Mouse (Mus musculus): ENCODE measurements at regions not wholly inside any gene's neighbourhood (a gene's known extent, or its start where the extent isn't known, plus 50 kb on each side); places are given as distances from the start of the nearest gene placed in this dataset.
A peak's percentile ranks its signal among the peaks of the same experiment; 100 is the strongest.

- Histone ChIP-seq H3K27me3 (ENCODE audit: control insufficient read depth, insufficient read depth, low read length) (no peaks in the 10 kb centered on the region), H3K4me3 (ENCODE audit: low read depth, low read length) (no peak overlapping the region), H3K27ac (ENCODE audit: low read depth, low read length) (no peak overlapping the region), H3K4me1 (replicated peaks; ENCODE audit: control insufficient read depth, insufficient read depth, low read length) (no peaks in the 10 kb centered on the region), H3K36me3 (ENCODE audit: control insufficient read depth, insufficient read depth, low read length) (no peaks in the 10 kb centered on the region), H3K9ac (ENCODE audit: low read depth, low read length) (no peak overlapping the region), H3K4me2 (replicated peaks; ENCODE audit: low read depth, low read length) (no peak overlapping the region), H3K9me3 (ENCODE audit: control insufficient read depth, low read length) (no peaks in the 10 kb centered on the region)
- ATAC-seq (ENCODE audit: low FRiP score) (peak; percentile 100), DNase-seq (ENCODE audit: low spot score) (no peak)
- WGBS: 92% methylated on average over 14 of the region's 14 CpGs
Measured at GRCm38 (mm10) chr4:80002738-80003635, 830.9 kb upstream of the Tyrp1 start.

DNA sequence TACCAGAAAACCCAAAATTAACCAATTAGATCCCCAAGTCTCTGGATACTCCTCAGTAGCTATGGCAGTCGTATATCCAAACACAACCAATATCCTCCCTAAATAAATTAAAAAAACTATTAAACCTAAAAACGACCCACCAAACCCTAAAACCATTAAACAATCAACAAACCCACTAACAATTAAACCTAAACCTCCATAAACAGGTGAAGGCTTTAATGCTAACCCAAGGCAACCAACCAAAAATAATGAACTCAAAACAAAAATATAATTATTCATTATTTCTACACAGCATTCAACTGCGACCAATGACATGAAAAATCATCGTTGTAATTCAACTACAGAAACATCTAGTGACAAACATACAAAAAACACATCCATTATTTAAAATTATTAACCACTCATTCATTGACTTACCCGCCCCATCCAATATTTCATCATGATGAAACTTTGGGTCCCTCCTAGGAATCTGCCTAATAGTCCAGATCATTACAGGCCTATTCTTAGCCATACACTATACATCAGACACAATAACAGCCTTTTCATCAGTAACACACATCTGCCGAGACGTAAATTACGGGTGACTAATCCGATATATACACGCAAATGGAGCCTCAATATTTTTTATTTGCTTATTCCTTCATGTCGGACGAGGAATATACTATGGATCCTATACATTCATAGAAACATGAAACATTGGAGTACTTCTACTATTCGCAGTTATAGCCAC is 830.1 kb upstream of the Tyrp1 start:
- no peaks in the 10 kb centered on the region for H3K4me1 ChIP-seq (replicated peaks; ENCODE audit: control insufficient read depth, insufficient read depth, low read length)
- ATAC-seq (ENCODE audit: low FRiP score): peak; percentile 89
- no peaks in the 10 kb centered on the region for H3K27me3 ChIP-seq (ENCODE audit: control insufficient read depth, insufficient read depth, low read length)
- H3K9me3 ChIP-seq (ENCODE audit: control insufficient read depth, low read length): no peaks in the 10 kb centered on the region
- H3K4me3 ChIP-seq (ENCODE audit: low read depth, low read length): no peak overlapping the region
- DNase-seq (ENCODE audit: low spot score): no peak
- H3K27ac ChIP-seq (ENCODE audit: low read depth, low read length): no peak overlapping the region
- H3K36me3 ChIP-seq (ENCODE audit: control insufficient read depth, insufficient read depth, low read length): no peaks in the 10 kb centered on the region
- 88% methylated on average over 13 of the region's 13 CpGs for WGBS
- no peak overlapping the region for H3K9ac ChIP-seq (ENCODE audit: low read depth, low read length)
- H3K4me2 ChIP-seq (replicated peaks; ENCODE audit: low read depth, low read length): no peak overlapping the region

DNA sequence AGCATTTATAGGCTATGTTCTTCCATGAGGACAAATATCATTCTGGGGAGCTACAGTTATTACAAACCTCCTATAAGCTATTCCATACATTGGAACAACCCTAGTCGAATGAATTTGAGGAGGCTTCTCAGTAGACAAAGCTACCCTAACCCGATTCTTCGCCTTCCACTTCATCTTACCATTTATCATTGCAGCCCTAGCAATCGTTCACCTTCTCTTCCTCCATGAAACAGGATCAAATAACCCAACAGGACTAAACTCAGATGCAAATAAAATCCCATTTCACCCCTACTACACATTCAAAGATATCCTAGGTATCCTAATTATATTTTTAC is 829.6 kb upstream of the Tyrp1 start:
- Histone ChIP-seq H3K9ac (ENCODE audit: low read depth, low read length) (no peak overlapping the region), H3K4me3 (ENCODE audit: low read depth, low read length) (no peak overlapping the region), H3K27ac (ENCODE audit: low read depth, low read length) (no peak overlapping the region), H3K36me3 (ENCODE audit: control insufficient read depth, insufficient read depth, low read length) (no peaks in the 10 kb centered on the region), H3K4me2 (replicated peaks; ENCODE audit: low read depth, low read length) (no peak overlapping the region), H3K27me3 (ENCODE audit: control insufficient read depth, insufficient read depth, low read length) (no peaks in the 10 kb centered on the region), H3K9me3 (ENCODE audit: control insufficient read depth, low read length) (no peaks in the 10 kb centered on the region), H3K4me1 (replicated peaks; ENCODE audit: control insufficient read depth, insufficient read depth, low read length) (no peaks in the 10 kb centered on the region)
- ATAC-seq (ENCODE audit: low FRiP score): no peak
- WGBS: 93% methylated on average over 4 of the region's 4 CpGs
- no peak for DNase-seq (ENCODE audit: low spot score)

DNA sequence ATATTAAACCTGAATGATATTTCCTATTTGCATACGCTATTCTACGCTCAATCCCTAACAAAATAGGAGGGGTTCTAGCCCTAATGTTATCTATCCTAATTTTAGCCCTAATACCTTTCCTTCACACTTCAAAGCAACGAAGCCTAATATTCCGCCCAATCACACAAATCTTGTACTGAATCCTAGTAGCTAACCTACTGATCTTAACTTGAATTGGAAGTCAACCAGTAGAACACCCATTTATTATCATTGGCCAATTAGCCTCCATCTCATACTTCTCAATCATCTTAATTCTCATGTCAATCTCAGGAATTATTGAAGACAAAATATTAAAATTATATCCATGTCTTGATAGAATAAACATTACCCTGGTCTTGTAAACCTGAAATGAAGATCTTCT is 829.1 kb upstream of the Tyrp1 start:
- H3K9ac ChIP-seq (ENCODE audit: low read depth, low read length): no peak overlapping the region
- no peak overlapping the region for H3K4me3 ChIP-seq (ENCODE audit: low read depth, low read length)
- H3K4me1 ChIP-seq (replicated peaks; ENCODE audit: control insufficient read depth, insufficient read depth, low read length): no peaks in the 10 kb centered on the region
- ATAC-seq (ENCODE audit: low FRiP score) (no peak), DNase-seq (ENCODE audit: low spot score) (no peak)
- no peaks in the 10 kb centered on the region for H3K27me3 ChIP-seq (ENCODE audit: control insufficient read depth, insufficient read depth, low read length)
- H3K4me2 ChIP-seq (replicated peaks; ENCODE audit: low read depth, low read length): no peak overlapping the region
- H3K27ac ChIP-seq (ENCODE audit: low read depth, low read length): no peak overlapping the region
- WGBS: 98% methylated on average over 4 of the region's 4 CpGs
- H3K9me3 ChIP-seq (ENCODE audit: control insufficient read depth, low read length): no peaks in the 10 kb centered on the region
- H3K36me3 ChIP-seq (ENCODE audit: control insufficient read depth, insufficient read depth, low read length): no peaks in the 10 kb centered on the region

- Histone ChIP-seq H3K9ac (ENCODE audit: low read depth, low read length) (no peak overlapping the region), H3K36me3 (ENCODE audit: control insufficient read depth, insufficient read depth, low read length) (no peaks in the 10 kb centered on the region), H3K9me3 (ENCODE audit: control insufficient read depth, low read length) (no peaks in the 10 kb centered on the region), H3K4me3 (ENCODE audit: low read depth, low read length) (no peak overlapping the region), H3K4me1 (replicated peaks; ENCODE audit: control insufficient read depth, insufficient read depth, low read length) (no peaks in the 10 kb centered on the region), H3K4me2 (replicated peaks; ENCODE audit: low read depth, low read length) (no peak overlapping the region), H3K27ac (ENCODE audit: low read depth, low read length) (no peak overlapping the region), H3K27me3 (ENCODE audit: control insufficient read depth, insufficient read depth, low read length) (no peaks in the 10 kb centered on the region)
- no peak for DNase-seq (ENCODE audit: low spot score)
- ATAC-seq (ENCODE audit: low FRiP score): no peak
- WGBS: 69% methylated on average over 3 of the region's 3 CpGs
Measured at GRCm38 (mm10) chr4:80027876-80028275, 806.0 kb upstream of the Tyrp1 start.

- Histone ChIP-seq H3K4me1 (replicated peaks; ENCODE audit: control insufficient read depth, insufficient read depth, low read length) (no peaks in the 10 kb centered on the region), H3K4me3 (ENCODE audit: low read depth, low read length) (no peak overlapping the region), H3K4me2 (replicated peaks; ENCODE audit: low read depth, low read length) (no peak overlapping the region), H3K27me3 (ENCODE audit: control insufficient read depth, insufficient read depth, low read length) (no peaks in the 10 kb centered on the region), H3K36me3 (ENCODE audit: control insufficient read depth, insufficient read depth, low read length) (no peaks in the 10 kb centered on the region), H3K9ac (ENCODE audit: low read depth, low read length) (no peak overlapping the region), H3K27ac (ENCODE audit: low read depth, low read length) (no peak overlapping the region), H3K9me3 (ENCODE audit: control insufficient read depth, low read length) (no peaks in the 10 kb centered on the region)
- 79% methylated on average over 6 of the region's 6 CpGs for WGBS
- ATAC-seq (ENCODE audit: low FRiP score) (no peak), DNase-seq (ENCODE audit: low spot score) (no peak)
Measured at GRCm38 (mm10) chr4:80047956-80048355, 786.0 kb upstream of the Tyrp1 start.

Data from hindbrain, embryonic 11.5 days (tissue).